In genomic region chr1:180752115-180752514, GRCm38 (mm10) we compare ENCODE assay signal across 32 mouse cellular contexts. TPM values are rescaled to one million over a fixed set of nuclear protein-coding genes. Genes with fewer than 3 reads are reported as not detected.
"Had no signal": no experiment of that assay in that cellular context is flagged by ENCODE, and none has a peak within 500 bp of the region (broad histone marks: within the 10 kb centered on the region; RNA-seq: fewer than 3 reads in every experiment).

No protein-coding gene starts in this region.

- H3K9me3 ChIP-seq: heart, embryonic 10.5 days; heart, embryonic 12.5 days; hindbrain, embryonic 13.5 days; hindbrain, embryonic 15.5 days; limb, embryonic 10.5 days; limb, embryonic 12.5 days; liver, embryonic 13.5 days had no signal

- H3K4me1 ChIP-seq: heart, embryonic 10.5 days; heart, embryonic 12.5 days; hindbrain, embryonic 13.5 days; hindbrain, embryonic 15.5 days; limb, embryonic 10.5 days; limb, embryonic 12.5 days; liver, embryonic 13.5 days had no signal

- H3K27ac ChIP-seq: heart, embryonic 10.5 days; hindbrain, embryonic 13.5 days; hindbrain, embryonic 15.5 days; hindbrain, postnatal 0 days; layer of hippocampus, adult 2 months; left cerebral cortex, adult 2 months; limb, embryonic 10.5 days; limb, embryonic 12.5 days; liver, embryonic 13.5 days had no signal

- H3K27me3 ChIP-seq: heart, embryonic 12.5 days; hindbrain, embryonic 13.5 days; hindbrain, embryonic 15.5 days; limb, embryonic 12.5 days; liver, embryonic 13.5 days had no signal

- DNase-seq: gastrocnemius, postnatal 14 days; gastrocnemius, postnatal 36 days; heart, adult 18-20 months; heart, postnatal 10 days; kidney, adult 18-20 months; kidney, adult 8-10 months; kidney, postnatal 10 days; kidney, postnatal 25 days; kidney, postnatal 4 days; liver; liver, embryonic 13.5 days had no signal

- H3K9ac ChIP-seq: heart, embryonic 12.5 days; hindbrain, embryonic 13.5 days; hindbrain, embryonic 15.5 days; limb, embryonic 12.5 days; liver, embryonic 13.5 days had no signal

- H3K4me2 ChIP-seq: heart, embryonic 12.5 days; hindbrain, embryonic 13.5 days; hindbrain, embryonic 15.5 days; limb, embryonic 12.5 days; liver, embryonic 11.5 days; liver, embryonic 13.5 days had no signal

- H3K4me3 ChIP-seq: heart, embryonic 10.5 days; heart, embryonic 12.5 days; hindbrain, embryonic 13.5 days; hindbrain, embryonic 15.5 days; layer of hippocampus, adult 2 months; left cerebral cortex, adult 2 months; limb, embryonic 10.5 days; limb, embryonic 12.5 days; liver, embryonic 13.5 days had no signal

- ATAC-seq: hindbrain, postnatal 0 days had no signal

RNA-seq across cellular contexts. Expression of gene Mixl1, which starts 55.3 kb away (rescaled TPM):
- total RNA-seq: gastrocnemius, adult 18-20 months; gastrocnemius, adult 8-10 months; gastrocnemius, postnatal 14 days; gastrocnemius, postnatal 36 days; heart, adult 18-20 months; heart, adult 8-10 months; heart, postnatal 10 days; heart, postnatal 25 days; hematopoietic stem cell, adult 5-6 weeks; hindbrain, postnatal 0 days; layer of hippocampus, adult 2 months; layer of hippocampus, postnatal 10 days; layer of hippocampus, postnatal 25 days; left cerebral cortex, adult 2 months; left cerebral cortex, postnatal 14 days; left cerebral cortex, postnatal 36 days had no signal
- polyA plus RNA-seq: gonadal fat pad, adult 2 months; heart, embryonic 12.5 days; hindbrain, embryonic 11.5 days; hindbrain, embryonic 13.5 days; hindbrain, embryonic 15.5 days; hindbrain, postnatal 0 days had no signal
